Mouse (Mus musculus) thymus, postnatal 36 days (tissue): Measurements from ENCODE around the gene Ccdc177.
A peak's percentile ranks its signal among the peaks of the same experiment; 100 is the strongest.

ENCODE experiments used
- DNase-seq, 2 experiments: peaks; one replicate each; pipeline ENCODE4 v3.0.0; 2022; ENCODE audit warnings: mixed read lengths in 2 of 2

The Ccdc177 gene

GRCm38 (mm10) chr12:80734526-80735470 is 25.7 kb downstream of the Ccdc177 start:
- peak; percentile 37 to 61 for DNase-seq

- peak; percentile 29 to 47 for DNase-seq
Observed at GRCm38 (mm10) chr12:80730567-80730966, 29.9 kb downstream of the Ccdc177 start.

GRCm38 (mm10) chr12:80729758-80730530 is 30.5 kb downstream of the Ccdc177 start:
- DNase-seq: no peak

GRCm38 (mm10) chr12:80728814-80729213 is 31.7 kb downstream of the Ccdc177 start:
- no peak for DNase-seq

GRCm38 (mm10) chr12:80728207-80728606 is 32.3 kb downstream of the Ccdc177 start:
- DNase-seq: peak in 1 of 2 experiments; percentile 19

GRCm38 (mm10) chr12:80724853-80725559 is 35.5 kb downstream of the Ccdc177 start:
- peak; percentile 71 to 78 for DNase-seq

- no peak for DNase-seq
Observed at GRCm38 (mm10) chr12:80721458-80721857, 39.0 kb downstream of the Ccdc177 start.

GRCm38 (mm10) chr12:80720507-80720906 is 40.0 kb downstream of the Ccdc177 start:
- no peak for DNase-seq

- no peak for DNase-seq
Observed at GRCm38 (mm10) chr12:80719141-80719540, 41.3 kb downstream of the Ccdc177 start.

- DNase-seq: no peak
Observed at GRCm38 (mm10) chr12:80715915-80716314, 44.6 kb downstream of the Ccdc177 start.

GRCm38 (mm10) chr12:80706915-80707604 is 53.4 kb downstream of the Ccdc177 start:
- DNase-seq: no peak

DNA sequence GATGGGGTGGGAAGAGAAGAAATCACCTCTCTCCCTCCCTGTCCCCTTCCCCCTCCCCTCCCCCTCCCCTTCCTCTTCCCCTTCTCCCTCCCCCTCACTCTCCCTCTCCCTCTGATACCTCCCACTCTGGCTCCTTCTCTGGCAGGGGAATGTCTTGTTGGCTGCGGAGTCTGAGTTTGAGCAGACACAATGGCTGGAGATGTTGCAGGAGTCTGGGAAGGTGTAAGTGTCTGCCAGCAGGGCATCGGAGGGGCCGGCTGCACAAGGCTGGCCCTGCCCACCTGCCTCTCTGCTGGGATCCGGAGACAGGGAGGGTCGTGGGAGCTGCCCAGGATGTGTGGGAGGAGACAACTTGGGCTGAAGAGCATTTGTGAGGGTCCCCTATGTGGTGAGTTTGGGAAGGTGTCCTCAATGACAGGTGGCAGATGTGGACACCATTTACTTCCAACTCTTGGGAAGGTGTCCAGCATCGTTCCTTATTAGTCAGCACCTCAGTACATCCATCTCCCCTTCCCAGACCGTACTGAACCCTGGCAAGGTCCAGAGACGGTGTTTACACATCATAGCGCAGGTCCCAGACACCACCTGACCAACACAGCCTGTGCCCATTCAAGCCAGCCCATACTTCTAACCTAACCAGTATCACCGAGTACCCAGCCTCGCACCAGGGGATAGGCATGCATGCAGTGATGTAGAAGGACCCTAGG is 54.1 kb downstream of the Ccdc177 start:
- DNase-seq: no peak
